Mouse (Mus musculus) intestine, postnatal 0 days (tissue): ENCODE results near the gene Slc25a12. TPM values are rescaled to one million over a fixed set of nuclear protein-coding genes. Genes with fewer than 3 reads are reported as not detected.

Experiments
- ATAC-seq: fragments of 200-750 bp; cut with Nextera tagmentation; 2 replicates; pipeline ENCODE4 v1.8.0; 2017; ENCODE audit warnings: mild to moderate bottlenecking, moderate TSS enrichment, moderate library complexity
- H3K27ac ChIP-seq: fragments of 300-500 bp; sonication (generic); 2 replicates; pipeline ENCODE4 v1.5.1; 2014; ENCODE audit warnings: mild to moderate bottlenecking, low read depth, low read length, moderate library complexity
- H3K27me3 ChIP-seq: fragments of 300-500 bp; sonication (generic); replicated peaks from 2 replicates; pipeline ENCODE4 v1.6.1; 2014; ENCODE audit warnings: low read length, mixed read lengths; ENCODE audit not compliant: control insufficient read depth, insufficient read depth
- H3K36me3 ChIP-seq: fragments of 300-500 bp; sonication (generic); 2 replicates; pipeline ENCODE4 v1.6.1; 2014; ENCODE audit warnings: mild to moderate bottlenecking, moderate library complexity; ENCODE audit not compliant: control insufficient read depth, insufficient read depth
- H3K4me1 ChIP-seq: fragments of 300-500 bp; sonication (generic); replicated peaks from 2 replicates; pipeline ENCODE4 v1.6.1; 2014; ENCODE audit warnings: antibody characterized with exemption, low read length, mixed read lengths; ENCODE audit not compliant: control insufficient read depth, insufficient read depth
- H3K4me2 ChIP-seq: fragments of 300-500 bp; sonication (generic); replicated peaks from 2 replicates; pipeline ENCODE4 v1.6.1; 2014; ENCODE audit warnings: low read depth, mild to moderate bottlenecking, moderate library complexity
- H3K4me3 ChIP-seq: fragments of 300-500 bp; sonication (generic); 2 replicates; pipeline ENCODE4 v1.5.1; 2014; ENCODE audit warnings: low read depth, low read length
- H3K9ac ChIP-seq: fragments of 300-500 bp; sonication (generic); 2 replicates; pipeline ENCODE4 v1.6.1; 2014; ENCODE audit warnings: mild to moderate bottlenecking, low read depth, low read length
- H3K9me3 ChIP-seq: fragments of 300-500 bp; sonication (generic); 2 replicates; pipeline ENCODE4 v1.6.1; 2016; ENCODE audit warnings: mixed run types; ENCODE audit not compliant: control insufficient read depth
- CTCF ChIP-seq: sonication (generic); IDR thresholded peaks from 2 replicates; pipeline ENCODE4 v1.5.1; 2016; ENCODE audit warnings: low read depth, mild to moderate bottlenecking, control low read depth, antibody characterized with exemption, moderate library complexity
- WGBS: fragments of 180-500 bp; shearing (Covaris S2); extraction: QIAGEN DNeasy Blood & Tissue Kit; methylation state at CpG from one replicate; pipeline ENCODE4 v1.1.7; 2014; 5-methylcytosine and 5-hydroxymethylcytosine counted together
- polyA plus RNA-seq: library from polyadenylated mRNA; unstranded; fragments of >200 nt; fragmentation: Nextera tagmentation; extraction: Ambion mirVana; gene quantifications from 2 replicates; pipeline ENCODE4 v1.2.1, GENCODE M21; 2015

The Slc25a12 gene
- polyA plus RNA-seq, 1 experiment from 2014 or later = 14.9 TPM

DNA sequence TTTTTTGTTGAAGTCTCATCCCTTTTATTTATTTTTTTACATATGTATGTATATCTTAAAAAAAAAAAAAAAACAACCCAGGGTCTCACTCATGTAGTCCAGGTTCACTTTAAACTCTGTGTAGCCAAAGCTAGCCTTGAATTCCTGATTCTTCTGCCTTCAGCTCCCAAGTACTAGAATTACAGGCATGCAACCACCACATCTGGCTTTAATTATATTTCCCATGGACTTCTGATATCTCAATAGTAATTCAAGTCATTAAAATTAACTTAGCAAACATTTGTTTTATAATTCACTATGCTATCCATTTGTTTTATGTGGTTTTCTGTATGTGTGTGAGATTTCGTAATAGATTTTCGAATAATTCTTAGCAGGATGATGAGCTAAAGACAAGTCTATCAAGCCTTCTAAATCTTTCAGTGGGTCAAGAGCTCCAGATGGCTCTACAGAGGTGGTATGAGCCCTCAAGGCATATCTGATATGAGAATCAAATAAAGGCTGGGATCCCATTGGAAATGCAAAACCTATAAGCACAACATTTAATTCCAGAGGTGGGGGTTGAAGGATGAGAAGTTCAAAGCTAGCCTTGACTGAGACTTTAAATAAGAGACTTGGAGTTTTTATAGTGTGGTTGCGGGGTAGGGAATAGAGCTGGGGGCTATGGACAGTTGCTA, 51.3 kb downstream of the Slc25a12 start:
- Histone ChIP-seq H3K4me2 (no peak overlapping the region), H3K4me3 (no peak overlapping the region), H3K36me3 (peaks cover 9% of the 10 kb centered on the region; the same call in 1 of the 2 replicates), H3K4me1 (no peaks in the 10 kb centered on the region), H3K27ac (no peak overlapping the region), H3K9ac (no peak overlapping the region), H3K9me3 (no peaks in the 10 kb centered on the region), H3K27me3 (no peaks in the 10 kb centered on the region)
- no peak for ATAC-seq
- TF ChIP-seq CTCF = no peak
- WGBS = 95% methylated on average over 3 of the region's 3 CpGs

DNA sequence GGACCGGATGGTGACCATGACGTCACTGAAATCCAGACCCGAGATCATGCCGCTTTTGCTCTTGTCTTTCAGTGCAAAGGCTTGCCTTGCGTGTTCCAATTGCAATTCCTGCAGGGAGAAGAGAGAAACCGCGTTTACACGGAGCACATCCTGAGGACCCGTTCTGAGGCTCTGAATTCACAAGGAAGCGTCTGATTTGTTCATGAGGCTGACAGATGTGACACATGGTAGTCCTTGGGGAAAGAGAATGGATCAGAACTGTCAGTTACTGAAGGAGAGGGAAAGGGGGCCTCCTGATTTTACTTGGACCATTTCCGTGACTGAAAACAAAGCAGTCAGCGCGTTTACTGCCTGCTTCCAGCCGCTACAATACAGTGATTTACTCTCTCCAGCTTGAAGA, 52.5 kb downstream of the Slc25a12 start:
- Histone ChIP-seq H3K9me3 (no peaks in the 10 kb centered on the region), H3K4me2 (no peak overlapping the region), H3K27me3 (no peaks in the 10 kb centered on the region), H3K4me1 (no peaks in the 10 kb centered on the region), H3K27ac (no peak overlapping the region), H3K9ac (no peak overlapping the region), H3K36me3 (peaks cover 14% of the 10 kb centered on the region; the same call in 1 of the 2 replicates), H3K4me3 (no peak overlapping the region)
- TF ChIP-seq CTCF = no peak
- 65% methylated on average over 14 of the region's 14 CpGs for WGBS
- no peak for ATAC-seq

DNA sequence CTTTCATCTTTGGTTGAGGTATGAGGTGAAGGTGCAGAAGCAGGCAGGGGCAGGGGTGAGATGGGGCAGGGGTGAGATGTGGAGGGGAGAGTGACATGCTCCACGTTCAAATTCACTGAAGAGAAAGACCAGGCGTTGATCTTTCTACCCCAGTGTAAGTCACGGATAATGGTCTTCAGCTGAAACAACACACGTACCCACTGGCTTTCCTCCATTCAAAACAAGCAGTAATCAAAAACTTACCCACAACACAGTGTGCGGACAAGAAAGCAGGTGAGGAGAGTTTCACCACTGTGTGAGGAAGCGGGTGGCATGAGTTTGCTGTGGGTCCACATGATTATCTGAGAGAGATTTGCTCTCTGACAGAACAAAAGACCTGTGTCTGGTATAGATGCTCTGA, 53.5 kb downstream of the Slc25a12 start:
- Histone ChIP-seq H3K27ac (no peak overlapping the region), H3K4me2 (no peak overlapping the region), H3K9me3 (no peaks in the 10 kb centered on the region), H3K4me1 (no peaks in the 10 kb centered on the region), H3K9ac (no peak overlapping the region), H3K4me3 (no peak overlapping the region), H3K27me3 (no peaks in the 10 kb centered on the region), H3K36me3 (peaks cover 14% of the 10 kb centered on the region; the same call in 1 of the 2 replicates)
- no peak for ATAC-seq
- no peak for TF ChIP-seq CTCF
- 85% methylated on average over 6 of the region's 6 CpGs for WGBS

DNA sequence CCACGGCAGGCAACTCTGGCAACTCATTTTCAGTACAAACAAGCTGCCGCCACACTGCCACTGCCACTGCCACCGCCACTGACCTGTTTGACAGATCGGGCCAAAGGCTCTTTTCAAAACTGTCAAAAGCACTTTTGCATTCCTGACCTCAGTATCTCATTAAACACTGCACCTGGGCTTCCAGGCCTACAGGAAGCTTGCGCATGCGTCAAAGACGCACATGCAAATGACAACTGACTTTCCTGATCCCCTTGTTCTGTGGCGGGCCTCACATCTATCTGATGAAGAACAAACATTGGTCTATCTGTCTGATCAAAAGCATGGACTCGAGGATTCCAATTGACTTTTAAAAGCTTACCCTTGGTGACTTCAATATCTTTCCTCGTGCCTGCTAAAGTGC, 55.5 kb downstream of the Slc25a12 start:
- Histone ChIP-seq H3K4me3 (no peak overlapping the region), H3K9ac (no peak overlapping the region), H3K27ac (no peak overlapping the region), H3K4me2 (no peak overlapping the region), H3K36me3 (peaks cover 14% of the 10 kb centered on the region; the same call in 1 of the 2 replicates), H3K9me3 (no peaks in the 10 kb centered on the region), H3K27me3 (no peaks in the 10 kb centered on the region), H3K4me1 (no peaks in the 10 kb centered on the region)
- WGBS = 54% methylated on average over 10 of the region's 10 CpGs
- no peak for TF ChIP-seq CTCF
- ATAC-seq = no peak

DNA sequence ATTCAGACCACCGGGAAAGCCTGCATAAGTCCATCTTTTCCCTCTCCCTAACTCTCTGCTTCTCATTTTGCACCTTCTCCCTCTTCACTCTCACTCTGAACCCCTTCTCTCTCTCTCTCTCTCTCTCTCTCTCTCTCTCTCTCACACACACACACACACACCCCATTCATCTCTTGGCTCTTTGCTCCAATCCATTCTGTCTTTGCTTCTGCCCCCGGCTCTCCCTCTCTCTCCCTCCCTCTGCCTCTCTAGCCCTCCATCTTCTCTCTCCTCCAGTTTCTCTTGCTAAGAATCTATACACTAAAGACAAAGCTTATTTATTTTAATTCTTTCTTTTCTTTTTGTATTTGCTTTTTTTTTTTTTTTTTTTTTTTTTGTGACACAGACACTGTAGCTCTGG, 57.8 kb downstream of the Slc25a12 start:
- no peak overlapping the region for H3K4me3 ChIP-seq
- H3K4me1 ChIP-seq = no peaks in the 10 kb centered on the region
- H3K9me3 ChIP-seq = no peaks in the 10 kb centered on the region
- no peak for ATAC-seq
- peaks cover 14% of the 10 kb centered on the region; the same call in 1 of the 2 replicates for H3K36me3 ChIP-seq
- H3K9ac ChIP-seq = no peak overlapping the region
- WGBS = 79% methylated on average over 2 of the region's 2 CpGs
- H3K4me2 ChIP-seq = no peak overlapping the region
- no peak overlapping the region for H3K27ac ChIP-seq
- no peak for TF ChIP-seq CTCF
- H3K27me3 ChIP-seq = no peaks in the 10 kb centered on the region

DNA sequence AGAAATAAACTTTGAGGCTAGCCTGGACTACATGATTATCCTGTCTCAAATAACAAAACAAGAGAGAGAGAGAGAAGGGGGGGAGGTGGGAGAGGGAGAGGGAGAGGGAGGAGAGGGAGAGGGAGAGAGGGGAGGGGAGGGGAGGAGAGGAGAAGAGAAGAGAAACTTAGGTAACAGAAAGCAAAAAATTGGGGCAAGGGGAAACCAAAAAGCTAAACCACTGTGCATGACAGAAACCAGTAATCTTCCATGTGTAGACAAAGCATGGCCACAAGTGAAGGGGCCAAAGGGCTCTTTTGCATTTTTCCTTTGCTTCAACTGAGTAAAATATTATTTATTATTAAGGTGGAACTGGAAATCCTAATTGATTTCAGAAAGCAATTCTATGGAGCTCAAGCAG, 61.2 kb downstream of the Slc25a12 start:
- no peaks in the 10 kb centered on the region for H3K27me3 ChIP-seq
- no peak overlapping the region for H3K9ac ChIP-seq
- no peak for TF ChIP-seq CTCF
- H3K4me2 ChIP-seq = no peak overlapping the region
- no peak overlapping the region for H3K27ac ChIP-seq
- H3K9me3 ChIP-seq = no peaks in the 10 kb centered on the region
- H3K4me1 ChIP-seq = no peaks in the 10 kb centered on the region
- no peak for ATAC-seq
- H3K4me3 ChIP-seq = no peak overlapping the region
- H3K36me3 ChIP-seq = peaks cover 5% of the 10 kb centered on the region; the same call in 1 of the 2 replicates
